Mouse (Mus musculus) intestine, embryonic 16.5 days (tissue): ENCODE measurements at regions not wholly inside any gene's neighbourhood (a gene's known extent, or its start where the extent isn't known, plus 50 kb on each side); places are given as distances from the start of the nearest gene placed in this dataset.

Source experiments
- ATAC-seq: fragments of 200-750 bp; cut with Nextera tagmentation; 2 replicates; pipeline ENCODE4 v1.8.0; 2017; ENCODE audit warnings: moderate TSS enrichment, moderate library complexity
- H3K27ac ChIP-seq: fragments of 300-500 bp; sonication (generic); 2 replicates; pipeline ENCODE4 v1.5.1; 2014; ENCODE audit warnings: mild to moderate bottlenecking, low read length
- H3K27me3 ChIP-seq: fragments of 300-500 bp; sonication (generic); replicated peaks from 2 replicates; pipeline ENCODE4 v1.6.1; 2014; ENCODE audit warnings: low read length, control low read depth, mixed read lengths; ENCODE audit not compliant: control insufficient read depth, insufficient read depth
- H3K36me3 ChIP-seq: fragments of 300-500 bp; sonication (generic); 2 replicates; pipeline ENCODE4 v1.6.1; 2014; ENCODE audit warnings: low read length, control low read depth; ENCODE audit not compliant: control insufficient read depth, insufficient read depth
- H3K4me1 ChIP-seq: fragments of 300-500 bp; sonication (generic); 2 replicates; pipeline ENCODE4 v1.6.1; 2014; ENCODE audit warnings: low read length, control low read depth, mixed read lengths; ENCODE audit not compliant: control insufficient read depth, insufficient read depth
- H3K4me2 ChIP-seq: fragments of 300-500 bp; sonication (generic); 2 replicates; pipeline ENCODE4 v1.6.1; 2014; ENCODE audit warnings: low read depth, low read length, control low read depth
- H3K4me3 ChIP-seq: fragments of 300-500 bp; sonication (generic); 2 replicates; pipeline ENCODE4 v1.5.1; 2014; ENCODE audit warnings: mild to moderate bottlenecking, low read length
- H3K9ac ChIP-seq: fragments of 300-500 bp; sonication (generic); 2 replicates; pipeline ENCODE4 v1.6.1; 2014; ENCODE audit warnings: low read depth, low read length
- H3K9me3 ChIP-seq: fragments of 300-500 bp; sonication (generic); 2 replicates; pipeline ENCODE4 v1.6.1; 2016; ENCODE audit warnings: low read length, control low read depth; ENCODE audit not compliant: control insufficient read depth
- WGBS: fragments of 180-500 bp; shearing (Covaris S2); extraction: QIAGEN DNeasy Blood & Tissue Kit; methylation state at CpG from one replicate; pipeline ENCODE4 v1.1.7; 2014; 5-methylcytosine and 5-hydroxymethylcytosine counted together

DNA sequence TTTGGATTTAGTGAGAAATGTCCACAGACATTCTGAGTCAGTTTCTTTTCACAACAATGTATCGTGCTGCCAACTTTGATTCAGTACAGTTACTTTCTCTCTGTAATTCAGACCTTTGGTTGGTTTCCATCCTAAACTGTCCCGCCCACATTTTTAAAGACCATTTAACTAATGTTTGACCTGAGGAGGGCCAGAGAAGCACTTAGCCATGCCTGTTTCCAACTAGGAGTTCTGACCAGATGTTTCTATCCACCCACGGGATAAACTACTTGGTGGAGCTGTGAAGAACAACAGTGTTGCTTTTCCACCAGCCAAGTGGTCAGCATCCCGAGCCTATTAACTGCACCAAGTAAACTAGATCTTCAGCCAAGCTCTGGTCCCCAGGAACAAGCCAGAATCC, 72.0 kb downstream of the Mrpl39 start:
- Histone ChIP-seq H3K4me3 (no peak overlapping the region), H3K27ac (no peak overlapping the region), H3K4me1 (no peaks in the 10 kb centered on the region), H3K27me3 (no peaks in the 10 kb centered on the region), H3K36me3 (no peaks in the 10 kb centered on the region), H3K9me3 (no peaks in the 10 kb centered on the region), H3K9ac (no peak overlapping the region), H3K4me2 (no peak overlapping the region)
- ATAC-seq = no peak
- 79% methylated on average over 4 of the region's 4 CpGs for WGBS
